Mouse (Mus musculus): ENCODE measurements around the gene Srsf9.

- TF ChIP-seq CTCF (conservative IDR thresholded peaks at IDR 0.05; ENCODE audit: insufficient read depth, insufficient read length, low read depth, low read length), result no peak
- no peak for TF ChIP-seq POLR2A (IDR thresholded peaks at IDR 0.05; ENCODE audit: low read depth, low read length)
Observed at GRCm38 (mm10) chr5:115351348-115351747, 24.4 kb downstream of the Srsf9 start.
